Mouse (Mus musculus) intestine, embryonic 14.5 days (tissue): ENCODE measurements at regions not wholly inside any gene's neighbourhood (a gene's known extent, or its start where the extent isn't known, plus 50 kb on each side); places are given as distances from the start of the nearest gene placed in this dataset.

Experiments
- ATAC-seq: fragments of 200-750 bp; cut with Nextera tagmentation; replicated peaks from 2 replicates; pipeline ENCODE4 v1.8.0; 2017; ENCODE audit warnings: low read depth, moderate number of reproducible peaks, moderate TSS enrichment, moderate library complexity; ENCODE audit not compliant: low FRiP score, low TSS enrichment
- DNase-seq: peaks from one replicate; pipeline ENCODE4 v3.0.0-alpha.2; 2018; ENCODE audit warnings: low spot score
- H3K27ac ChIP-seq: fragments of 300-500 bp; sonication (generic); 2 replicates; pipeline ENCODE4 v1.5.1; 2014; ENCODE audit warnings: low read depth, mild to moderate bottlenecking, control low read depth
- H3K27me3 ChIP-seq: fragments of 300-500 bp; sonication (generic); replicated peaks from 2 replicates; pipeline ENCODE4 v1.6.1; 2014; ENCODE audit warnings: low read length, control low read depth; ENCODE audit not compliant: control insufficient read depth, insufficient read depth
- H3K36me3 ChIP-seq: fragments of 300-500 bp; sonication (generic); 2 replicates; pipeline ENCODE4 v1.6.1; 2014; ENCODE audit warnings: low read length, control low read depth; ENCODE audit not compliant: control insufficient read depth, insufficient read depth
- H3K4me1 ChIP-seq: fragments of 300-500 bp; sonication (generic); replicated peaks from 2 replicates; pipeline ENCODE4 v1.6.1; 2014; ENCODE audit warnings: low read length, control low read depth, mixed read lengths; ENCODE audit not compliant: control insufficient read depth, insufficient read depth
- H3K4me2 ChIP-seq: fragments of 300-500 bp; sonication (generic); 2 replicates; pipeline ENCODE4 v1.6.1; 2014; ENCODE audit warnings: low read length
- H3K4me3 ChIP-seq: fragments of 300-500 bp; sonication (generic); 2 replicates; pipeline ENCODE4 v1.5.1; 2014; ENCODE audit warnings: low read depth, low read length, control low read depth, mixed read lengths
- H3K9ac ChIP-seq: fragments of 300-500 bp; sonication (generic); 2 replicates; pipeline ENCODE4 v1.6.1; 2014; ENCODE audit warnings: mild to moderate bottlenecking, low read length
- H3K9me3 ChIP-seq: fragments of 300-500 bp; sonication (generic); 2 replicates; pipeline ENCODE4 v1.6.1; 2016; ENCODE audit warnings: low read length, control low read depth; ENCODE audit not compliant: control insufficient read depth
- WGBS: fragments of 180-500 bp; shearing (Covaris S2); extraction: QIAGEN DNeasy Blood & Tissue Kit; methylation state at CpG from one replicate; pipeline ENCODE4 v1.1.7; 2014; 5-methylcytosine and 5-hydroxymethylcytosine counted together

DNA sequence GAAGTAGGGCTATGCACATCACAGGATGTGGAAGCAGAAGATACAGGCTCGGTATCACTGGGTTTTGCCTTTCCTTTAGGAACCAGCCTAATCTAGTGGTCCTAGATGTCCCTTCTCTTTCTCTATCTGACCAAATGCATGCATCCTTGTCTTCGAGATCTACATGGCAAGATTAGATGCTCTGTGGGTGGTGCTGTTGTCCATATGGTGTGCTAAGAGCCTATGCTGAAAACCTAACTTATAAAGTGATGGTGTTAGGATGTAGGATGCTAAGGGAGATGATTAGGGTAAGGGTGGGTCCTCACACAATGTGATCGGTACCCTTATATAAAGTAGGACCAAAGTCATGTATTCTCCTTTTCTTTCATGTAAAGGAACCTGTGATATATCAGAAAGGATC lies 313.7 kb downstream of the Pdcd6ip start:
- Histone ChIP-seq H3K9me3 (no peaks in the 10 kb centered on the region), H3K36me3 (no peaks in the 10 kb centered on the region), H3K4me2 (no peak overlapping the region), H3K9ac (no peak overlapping the region), H3K27ac (no peak overlapping the region), H3K4me1 (no peaks in the 10 kb centered on the region), H3K27me3 (no peaks in the 10 kb centered on the region), H3K4me3 (no peak overlapping the region)
- DNase-seq (no peak), ATAC-seq (no peak)
- 81% methylated on average over 3 of the region's 3 CpGs for WGBS

DNA sequence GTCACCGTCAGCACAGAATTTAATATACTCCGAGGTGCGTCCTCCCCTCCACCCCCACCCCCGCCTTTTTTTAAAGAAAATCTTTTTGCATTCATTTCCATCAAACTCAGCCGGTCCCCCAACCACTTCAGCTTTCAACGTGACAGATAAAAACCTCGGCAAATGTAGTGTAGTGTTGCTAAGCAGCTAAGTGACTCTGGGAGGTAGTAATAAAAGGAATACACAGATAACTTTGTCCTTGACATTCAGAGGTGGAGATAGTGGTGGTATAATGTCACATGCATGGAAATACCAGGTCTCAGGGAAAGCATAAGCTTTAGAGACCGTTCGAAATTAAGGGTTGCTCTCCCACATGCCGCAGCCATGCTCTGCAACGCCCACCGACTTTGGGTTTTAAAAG lies 320.7 kb downstream of the Pdcd6ip start:
- no peaks in the 10 kb centered on the region for H3K27me3 ChIP-seq

DNA sequence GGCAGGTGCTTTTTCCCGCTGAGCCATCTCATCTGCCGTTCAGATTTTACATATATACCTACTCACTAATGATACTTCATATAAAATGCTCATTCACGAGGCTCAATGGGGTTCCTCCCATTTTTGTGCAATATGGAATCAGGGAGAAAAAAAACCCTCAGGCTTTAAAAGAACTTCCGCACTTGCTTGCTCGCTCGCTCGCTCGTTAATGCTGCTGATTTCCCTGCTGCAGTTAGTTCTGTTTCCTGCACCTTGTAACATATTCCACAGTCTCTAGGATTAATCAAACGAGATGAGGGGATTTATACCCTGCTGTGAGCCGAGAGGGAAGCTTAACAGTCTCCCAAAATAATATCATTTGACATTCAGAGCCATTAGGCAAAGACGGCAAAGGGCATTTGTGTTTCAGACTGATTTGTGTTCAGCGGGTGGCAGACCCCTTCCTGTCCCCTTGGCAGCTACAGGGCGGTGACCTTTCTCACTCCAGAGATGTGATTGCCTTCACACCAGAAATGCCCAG lies 326.4 kb downstream of the Pdcd6ip start:
- Histone ChIP-seq H3K4me1 (no peaks in the 10 kb centered on the region), H3K9ac (no peak overlapping the region), H3K4me3 (no peak overlapping the region), H3K27ac (no peak overlapping the region), H3K9me3 (no peaks in the 10 kb centered on the region), H3K36me3 (no peaks in the 10 kb centered on the region), H3K4me2 (no peak overlapping the region), H3K27me3 (no peaks in the 10 kb centered on the region)
- 56% methylated on average over 13 of the region's 13 CpGs for WGBS
- no peak for ATAC-seq
- DNase-seq = no peak

More for the DNA sequence above, 320.7 kb downstream of the Pdcd6ip start:
- Histone ChIP-seq H3K4me3 (no peak overlapping the region), H3K9me3 (no peaks in the 10 kb centered on the region), H3K4me1 (no peaks in the 10 kb centered on the region), H3K4me2 (no peak overlapping the region), H3K9ac (no peak overlapping the region), H3K27ac (no peak overlapping the region), H3K36me3 (no peaks in the 10 kb centered on the region)
- DNase-seq (no peak), ATAC-seq (no peak)
- WGBS = 58% methylated on average over 12 of the region's 12 CpGs

DNA sequence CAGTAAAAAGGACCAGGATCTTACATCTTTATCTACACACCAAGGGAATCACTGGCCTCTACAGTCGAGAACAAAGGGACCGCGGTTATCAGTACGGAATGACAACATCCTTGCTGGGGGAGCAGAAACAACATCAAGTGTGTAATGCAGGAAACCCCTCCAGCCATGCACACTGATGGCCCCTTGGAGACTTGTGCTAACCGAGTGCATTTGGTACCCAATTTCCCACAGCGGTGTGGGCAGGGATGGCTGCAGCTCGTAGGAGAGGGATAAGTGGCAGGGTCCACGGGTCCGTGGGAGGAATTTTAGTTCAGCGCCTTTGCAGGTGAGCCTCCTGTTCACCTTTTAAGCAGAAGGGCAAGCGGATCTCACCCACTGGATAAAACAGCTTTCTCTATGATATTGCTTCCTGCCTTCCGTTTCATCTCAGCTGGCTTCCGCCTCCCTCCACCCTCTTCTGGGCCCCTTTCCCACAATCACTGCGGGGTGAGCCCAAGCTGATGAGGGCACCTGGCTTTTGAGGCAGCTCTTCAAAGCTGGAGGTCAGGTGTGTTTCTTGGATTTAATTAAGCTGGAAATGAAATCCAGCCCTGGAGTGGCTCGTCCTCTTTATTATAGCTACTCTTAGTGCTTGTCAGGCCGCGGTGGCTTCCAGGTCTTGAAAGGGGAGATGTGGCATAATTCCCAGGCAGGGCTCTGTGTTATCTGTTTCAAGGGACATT lies 327.5 kb downstream of the Pdcd6ip start:
- no peaks in the 10 kb centered on the region for H3K36me3 ChIP-seq
- H3K4me2 ChIP-seq = no peak overlapping the region
- no peaks in the 10 kb centered on the region for H3K4me1 ChIP-seq
- H3K9me3 ChIP-seq = no peaks in the 10 kb centered on the region
- no peaks in the 10 kb centered on the region for H3K27me3 ChIP-seq
- DNase-seq = no peak
- no peak overlapping the region for H3K4me3 ChIP-seq
- H3K9ac ChIP-seq = no peak overlapping the region
- WGBS = 67% methylated on average over 17 of the region's 17 CpGs
- H3K27ac ChIP-seq = no peak overlapping the region
- ATAC-seq = no peak

DNA sequence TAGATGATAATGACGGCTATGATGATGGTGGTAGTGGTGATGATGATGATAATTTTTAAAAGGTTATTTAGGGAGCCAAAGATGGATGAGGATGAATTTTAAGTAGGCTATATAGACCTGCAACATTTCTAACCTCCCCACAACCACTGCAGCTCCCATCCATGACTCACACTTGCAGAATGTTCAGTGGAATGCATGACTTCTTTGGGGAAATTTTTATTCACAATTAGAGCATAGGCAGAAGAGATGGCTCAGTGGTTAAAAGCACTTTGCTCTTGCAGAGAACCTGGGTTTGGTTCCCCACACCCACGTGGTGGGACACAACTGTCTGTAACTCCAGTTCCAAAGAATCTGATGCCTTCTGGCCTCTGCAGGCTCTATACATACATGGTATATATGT lies 329.5 kb downstream of the Pdcd6ip start:
- Histone ChIP-seq H3K4me3 (no peak overlapping the region), H3K4me2 (no peak overlapping the region), H3K27me3 (no peaks in the 10 kb centered on the region), H3K9ac (no peak overlapping the region), H3K4me1 (no peaks in the 10 kb centered on the region), H3K9me3 (no peaks in the 10 kb centered on the region), H3K27ac (no peak overlapping the region), H3K36me3 (no peaks in the 10 kb centered on the region)
- WGBS = 72% methylated on average over 2 of the region's 2 CpGs
- DNase-seq (no peak), ATAC-seq (no peak)

DNA sequence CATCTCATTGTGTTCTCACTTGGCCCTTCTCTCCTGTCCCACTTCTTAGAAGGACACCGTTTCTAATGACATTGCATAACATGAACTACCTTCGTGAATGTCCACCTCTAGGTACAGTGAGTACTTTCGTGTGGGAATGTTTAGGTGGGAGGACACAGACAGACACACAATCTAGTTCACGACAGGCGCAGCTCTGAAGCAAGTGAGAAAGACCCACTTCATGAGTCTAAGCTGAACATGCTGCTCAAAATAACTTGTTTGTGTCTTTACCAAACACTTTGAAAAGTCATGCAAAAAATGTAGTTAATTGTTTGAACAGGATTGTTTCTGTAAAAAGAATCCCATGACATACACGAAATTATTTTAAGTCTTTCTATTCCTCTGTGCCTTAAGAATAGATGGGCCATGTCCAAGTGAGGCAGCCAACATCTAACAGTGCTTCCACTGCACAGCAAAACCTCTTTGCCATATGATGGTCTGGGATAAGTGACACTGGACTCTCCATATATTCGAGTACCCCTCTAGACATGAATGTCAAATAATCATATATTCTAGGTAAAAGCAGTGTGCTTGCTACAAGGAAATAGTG lies 336.2 kb downstream of the Pdcd6ip start:
- 84% methylated on average over 7 of the region's 7 CpGs for WGBS
- H3K36me3 ChIP-seq = no peaks in the 10 kb centered on the region
- H3K4me3 ChIP-seq = no peak overlapping the region
- DNase-seq (no peak), ATAC-seq (no peak)
- no peaks in the 10 kb centered on the region for H3K9me3 ChIP-seq
- no peak overlapping the region for H3K27ac ChIP-seq
- no peaks in the 10 kb centered on the region for H3K4me1 ChIP-seq
- no peaks in the 10 kb centered on the region for H3K27me3 ChIP-seq
- H3K9ac ChIP-seq = no peak overlapping the region
- no peak overlapping the region for H3K4me2 ChIP-seq

DNA sequence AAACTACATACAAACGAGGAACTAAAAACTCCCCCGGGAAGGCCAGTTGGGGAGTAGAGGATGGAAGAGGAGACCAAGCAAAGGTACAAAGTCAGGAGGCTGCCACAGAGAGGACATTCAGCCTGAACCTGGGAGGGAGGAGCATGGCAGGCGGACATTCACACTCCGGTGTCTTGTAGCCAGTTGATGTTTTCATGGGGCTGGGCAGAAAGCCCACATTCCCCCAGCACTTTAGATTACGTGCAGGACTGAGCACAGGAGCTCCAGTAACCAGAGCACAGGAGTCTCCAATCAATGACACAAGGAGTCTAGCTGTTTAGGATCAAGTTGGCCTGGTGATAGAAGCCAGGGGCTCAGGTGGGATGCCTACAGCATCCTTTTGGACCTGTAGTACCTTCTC lies 360.1 kb downstream of the Pdcd6ip start:
- 85% methylated on average over 5 of the region's 5 CpGs for WGBS
- Histone ChIP-seq H3K4me2 (no peak overlapping the region), H3K9ac (no peak overlapping the region), H3K9me3 (no peaks in the 10 kb centered on the region), H3K27ac (no peak overlapping the region), H3K4me3 (no peak overlapping the region), H3K36me3 (no peaks in the 10 kb centered on the region), H3K27me3 (no peaks in the 10 kb centered on the region), H3K4me1 (no peaks in the 10 kb centered on the region)
- ATAC-seq = no peak
- no peak for DNase-seq

DNA sequence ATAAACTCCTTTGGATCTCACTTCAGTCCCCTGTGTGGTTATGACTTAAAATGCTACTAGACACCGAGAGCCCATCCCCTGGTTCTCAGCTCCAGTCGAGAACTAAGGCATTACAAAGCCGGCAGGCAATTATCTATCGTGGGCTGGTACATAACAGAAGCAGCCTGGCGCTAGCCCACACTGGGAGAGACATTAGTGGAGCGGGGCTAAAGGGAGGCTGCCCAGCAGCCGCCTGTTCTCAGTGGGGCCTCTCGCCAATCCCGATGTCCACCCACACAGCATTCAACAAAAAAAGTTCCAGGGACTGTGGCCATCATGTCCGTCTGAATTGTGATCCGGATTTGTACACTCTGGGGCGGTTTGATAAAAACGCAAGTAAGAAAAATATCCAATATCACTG lies 361.5 kb downstream of the Pdcd6ip start:
- DNase-seq = peak; percentile 34
- Histone ChIP-seq H3K4me1 (no peaks in the 10 kb centered on the region), H3K36me3 (no peaks in the 10 kb centered on the region), H3K27ac (no peak overlapping the region), H3K9ac (no peak overlapping the region), H3K9me3 (no peaks in the 10 kb centered on the region), H3K4me2 (no peak overlapping the region), H3K27me3 (no peaks in the 10 kb centered on the region), H3K4me3 (no peak overlapping the region)
- 75% methylated on average over 13 of the region's 13 CpGs for WGBS
- no peak for ATAC-seq

DNA sequence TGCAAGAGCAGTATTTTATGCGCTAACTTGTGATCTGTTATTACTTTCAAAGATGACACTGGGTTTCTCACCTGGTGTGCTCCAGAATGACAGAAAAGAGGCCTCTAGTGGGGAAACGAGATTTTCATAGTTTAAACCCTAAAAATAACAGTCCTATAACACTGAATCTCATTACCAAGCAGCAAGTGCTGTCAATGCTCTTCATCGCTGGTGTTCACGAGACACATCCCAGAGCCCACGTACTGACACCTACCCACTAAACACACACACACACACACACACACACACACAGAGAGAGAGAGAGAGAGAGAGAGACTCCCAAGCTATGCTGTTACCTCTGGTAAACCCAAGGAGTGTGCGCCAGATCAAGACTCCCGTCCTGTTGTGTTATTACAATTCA lies 365.9 kb downstream of the Pdcd6ip start:
- H3K27ac ChIP-seq = no peak overlapping the region
- no peak overlapping the region for H3K4me3 ChIP-seq
- no peaks in the 10 kb centered on the region for H3K27me3 ChIP-seq
- DNase-seq = no peak
- no peaks in the 10 kb centered on the region for H3K4me1 ChIP-seq
- no peak for ATAC-seq
- no peak overlapping the region for H3K9ac ChIP-seq
- no peaks in the 10 kb centered on the region for H3K36me3 ChIP-seq
- no peaks in the 10 kb centered on the region for H3K9me3 ChIP-seq
- 62% methylated on average over 7 of the region's 7 CpGs for WGBS
- no peak overlapping the region for H3K4me2 ChIP-seq
